Mouse (Mus musculus) erythroblast, embryonic 14.5 days (primary cell): ENCODE measurements around the gene Cdk1.

ENCODE experiments used
- GATA1 ChIP-seq: IDR thresholded peaks from 2 replicates; pipeline ENCODE4 v1.6.1; 2012; ENCODE audit warnings: low read length, inconsistent platforms, mixed read lengths
- TAL1 ChIP-seq: IDR thresholded peaks from 3 replicates; pipeline ENCODE4 v1.6.1; 2012; ENCODE audit warnings: low read length, inconsistent platforms, mixed read lengths

DNA sequence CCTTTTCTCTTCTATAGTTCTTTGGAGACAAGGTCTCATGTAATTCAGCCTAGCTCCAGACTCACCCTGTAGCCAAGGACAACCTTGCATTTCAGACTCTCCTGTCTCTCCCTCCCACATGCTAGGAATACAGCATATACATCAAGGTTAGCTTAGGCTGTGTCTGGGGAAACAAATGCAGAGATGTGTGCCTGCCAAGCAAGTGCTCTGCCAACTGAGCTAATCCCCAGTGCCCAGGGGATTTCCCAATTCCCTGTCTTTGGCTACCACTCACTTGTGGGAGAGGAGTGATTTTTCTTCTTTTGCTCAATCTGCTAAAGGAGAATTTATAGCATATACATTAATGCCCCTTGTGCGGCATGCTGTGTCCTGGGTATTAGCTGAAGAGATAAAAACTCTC lies 30.4 kb upstream of the Cdk1 start:
- TF ChIP-seq GATA1 (no peak), TAL1 (no peak)
